Mouse (Mus musculus): ENCODE results near the gene Klhdc1. TPM values are rescaled to one million over a fixed set of nuclear protein-coding genes. Genes with fewer than 3 reads are reported as not detected.

Klhdc1 gene
- total RNA-seq, 2 experiments from 2014 or later = 18.7 to 24.1 TPM

GRCm38 (mm10) chr12:69306333-69306732 is 65.4 kb downstream of the Klhdc1 start:
- Histone ChIP-seq H3K27ac (no peak overlapping the region), H3K4me3 (no peak overlapping the region)
- intact Hi-C loops (cut with DNase I) = loop anchor here (5.0 kb wide), 1 partner anchor 36 kb away; no protein-coding TSS in a partner anchor
- no peak for TF ChIP-seq CTCF (IDR thresholded peaks at IDR 0.05)
- DNase-seq = no peak

- no peak overlapping the region for H3K27ac ChIP-seq
- no peak for DNase-seq
- intact Hi-C loops (cut with DNase I) = loop anchor here (5.0 kb wide), 1 partner anchor 33 kb away; no protein-coding TSS in a partner anchor
- no peak for TF ChIP-seq CTCF (IDR thresholded peaks at IDR 0.05)
- no peak overlapping the region for H3K4me3 ChIP-seq
These were observed 68.7 kb downstream of the Klhdc1 start for GRCm38 (mm10) chr12:69309659-69310058.

GRCm38 (mm10) chr12:69318431-69318830 is 77.5 kb downstream of the Klhdc1 start:
- DNase-seq = no peak
- Histone ChIP-seq H3K27ac (no peak overlapping the region), H3K4me3 (no peak overlapping the region)
- no peak for TF ChIP-seq CTCF (IDR thresholded peaks at IDR 0.05)
- intact Hi-C loops (cut with DNase I) = no loop called here

GRCm38 (mm10) chr12:69331187-69331586 is 90.2 kb downstream of the Klhdc1 start:
- intact Hi-C loops (cut with DNase I) = no loop called here
- Histone ChIP-seq H3K4me3 (no peak overlapping the region), H3K27ac (no peak overlapping the region)
- no peak for DNase-seq
- TF ChIP-seq CTCF (IDR thresholded peaks at IDR 0.05) = no peak

- no peak for DNase-seq
- Histone ChIP-seq H3K4me3 (no peak overlapping the region), H3K27ac (no peak overlapping the region)
- TF ChIP-seq CTCF (IDR thresholded peaks at IDR 0.05) = no peak
- intact Hi-C loops (cut with DNase I) = no loop called here
These were observed 91.2 kb downstream of the Klhdc1 start for GRCm38 (mm10) chr12:69332147-69332546.

GRCm38 (mm10) chr12:69333547-69333946 is 92.6 kb downstream of the Klhdc1 start:
- peak; percentile 33 for DNase-seq
- Histone ChIP-seq H3K4me3 (no peak overlapping the region), H3K27ac (no peak overlapping the region)
- TF ChIP-seq CTCF (IDR thresholded peaks at IDR 0.05) = peak; percentile 73
- intact Hi-C loops (cut with DNase I) = no loop called here

Other genes with a start within 250 kb of the Klhdc1 start
- 1,000 to 10,000 TPM in 1 of 2 experiments, 100 to 1,000 TPM in 1; 838 to 1,075 TPM for gene Rps29, start 82.0 kb upstream of the Klhdc1 start, total RNA-seq (2021)
- gene Lrr1, start 72.4 kb upstream of the Klhdc1 start, total RNA-seq (2021) = not detected
- 100 to 1,000 TPM; 290 to 325 TPM for gene Rpl36al, start 57.1 kb upstream of the Klhdc1 start, total RNA-seq (2021)
- gene Mgat2, start 57.0 kb upstream of the Klhdc1 start, total RNA-seq (2021) = 1 to 10 TPM; 6.0 to 7.3 TPM
- 1 to 10 TPM; 3.1 to 3.4 TPM for gene Gm49383, start 44.1 kb upstream of the Klhdc1 start, total RNA-seq (2021)
- gene Dnaaf2, start 42.7 kb upstream of the Klhdc1 start, total RNA-seq (2021) = under 1 TPM; 0.38 to 0.64 TPM
- 1 to 10 TPM; 2.0 to 3.2 TPM for gene Gm49384, start 36.9 kb upstream of the Klhdc1 start, total RNA-seq (2021)
- under 1 TPM; 0.28 to 0.42 TPM for gene Pole2, start 13.0 kb upstream of the Klhdc1 start, total RNA-seq (2021)
- 100 to 1,000 TPM; 110 to 114 TPM for gene Klhdc2, start 55.5 kb downstream of the Klhdc1 start, total RNA-seq (2021)
- gene Nemf, start 116.0 kb downstream of the Klhdc1 start, total RNA-seq (2021) = 10 to 100 TPM; 23.1 to 23.6 TPM
- 10 to 100 TPM; 20.5 to 20.8 TPM for gene Arf6, start 131.0 kb downstream of the Klhdc1 start, total RNA-seq (2021)
- gene Gm9887, start 131.3 kb downstream of the Klhdc1 start, total RNA-seq (2021) = not detected

Data from gastrocnemius, adult 2 months (tissue).